Mouse (Mus musculus): Measurements from ENCODE around the gene Plvap.
"Not testable (repeated sequence)": the region's sequence is repeated elsewhere in the genome, so short reads cannot be mapped to it uniquely, and the experiment has no call there.

Plvap gene

DNA sequence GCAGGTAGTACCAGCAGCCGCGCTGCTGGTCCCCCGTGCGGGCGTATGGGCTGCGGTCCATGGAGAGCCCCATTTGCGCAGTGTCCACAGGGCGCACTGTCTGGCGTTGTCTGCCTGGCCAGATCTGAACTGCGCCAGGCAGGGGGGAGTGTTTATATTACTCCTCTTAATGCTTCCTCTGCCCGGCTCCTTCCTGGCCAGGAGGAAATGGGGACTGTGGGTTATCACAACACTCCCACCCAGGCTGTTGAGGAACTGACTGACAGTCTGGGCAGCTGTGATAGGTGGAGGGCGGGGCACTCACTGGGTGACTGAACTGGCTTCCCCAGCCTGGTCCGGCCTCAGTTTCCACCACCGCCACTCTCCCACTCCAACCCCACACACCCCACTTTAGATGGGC, at the start of gene Plvap:
Plvap (minus strand) TSS at position 109 of the 400 bp plus-strand sequence.
- DNase-seq: no peak

DNA sequence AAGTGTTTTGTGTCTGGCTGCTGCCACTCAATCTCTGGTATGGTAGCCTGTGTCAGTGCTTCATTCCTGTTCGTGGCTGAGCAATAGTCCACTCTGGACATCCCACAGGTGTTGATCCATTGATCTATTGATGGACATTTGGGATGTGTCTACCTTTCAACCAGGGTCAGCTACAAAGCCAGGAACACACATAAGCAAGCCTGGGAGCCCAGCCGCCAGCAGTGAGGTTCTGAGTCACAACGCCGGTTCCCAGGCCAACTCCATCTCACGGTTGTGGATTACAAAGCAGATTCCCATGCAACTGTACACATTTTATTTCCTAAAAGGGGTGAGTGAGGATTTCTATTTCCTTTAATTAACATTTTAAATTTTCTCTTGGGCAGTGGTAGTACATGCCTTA, 49.2 kb upstream of the Plvap start:
- no peak for DNase-seq

DNA sequence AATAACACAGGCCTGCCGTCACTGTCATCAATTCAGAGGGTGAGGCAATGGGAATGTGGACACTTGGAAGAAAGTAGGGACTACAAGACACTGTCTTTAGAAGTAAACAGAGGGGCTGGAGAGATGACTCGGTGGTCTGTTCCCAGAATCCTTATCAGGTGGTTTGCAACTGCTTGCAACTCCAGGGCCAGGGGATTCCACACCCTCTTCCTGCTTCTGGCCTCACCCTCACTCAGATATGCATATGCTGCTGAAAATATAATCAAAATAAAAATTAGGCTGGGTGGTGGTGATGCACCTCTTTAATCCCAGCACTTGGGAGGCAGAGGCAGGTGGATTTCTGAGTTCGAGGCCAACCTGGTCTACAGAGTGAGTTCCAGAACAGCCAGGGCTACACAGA, 48.5 kb upstream of the Plvap start:
- DNase-seq: no peak

GRCm38 (mm10) chr8:71558958-71559690, 47.6 kb upstream of the Plvap start:
- peak; percentile 66 to 82 for DNase-seq

- DNase-seq: peak; percentile 66 to 75
These were observed 46.8 kb upstream of the Plvap start, which contains the start of gene Tmem221 for GRCm38 (mm10) chr8:71558071-71558957. TSS of gene Tmem221 (minus strand) at chr8:71558871.

- DNase-seq: no peak
These were observed 43.1 kb upstream of the Plvap start for GRCm38 (mm10) chr8:71554644-71555043.

GRCm38 (mm10) chr8:71554001-71554400, 42.4 kb upstream of the Plvap start:
- DNase-seq: no peak

GRCm38 (mm10) chr8:71552770-71553169, 41.2 kb upstream of the Plvap start:
- no peak for DNase-seq

- no peak for DNase-seq
These were observed 39.2 kb upstream of the Plvap start for GRCm38 (mm10) chr8:71550754-71551153.

GRCm38 (mm10) chr8:71547590-71547989, 36.0 kb upstream of the Plvap start:
- DNase-seq: peak; percentile 60 to 68

- DNase-seq: no peak
These were observed 33.5 kb upstream of the Plvap start for GRCm38 (mm10) chr8:71545053-71545452.

- DNase-seq: no peak
These were observed 32.2 kb upstream of the Plvap start for GRCm38 (mm10) chr8:71543755-71544154.

GRCm38 (mm10) chr8:71542632-71543343, 31.2 kb upstream of the Plvap start, which contains the start of gene Mvb12a:
TSS of gene Mvb12a (plus strand) at chr8:71542922.
- peak; percentile 91 to 96 for DNase-seq

GRCm38 (mm10) chr8:71537028-71537867, 25.7 kb upstream of the Plvap start, which contains the start of gene Bst2:
TSS of gene Bst2 (minus strand) at chr8:71537456.
- peak; percentile 77 to 88 for DNase-seq

DNA sequence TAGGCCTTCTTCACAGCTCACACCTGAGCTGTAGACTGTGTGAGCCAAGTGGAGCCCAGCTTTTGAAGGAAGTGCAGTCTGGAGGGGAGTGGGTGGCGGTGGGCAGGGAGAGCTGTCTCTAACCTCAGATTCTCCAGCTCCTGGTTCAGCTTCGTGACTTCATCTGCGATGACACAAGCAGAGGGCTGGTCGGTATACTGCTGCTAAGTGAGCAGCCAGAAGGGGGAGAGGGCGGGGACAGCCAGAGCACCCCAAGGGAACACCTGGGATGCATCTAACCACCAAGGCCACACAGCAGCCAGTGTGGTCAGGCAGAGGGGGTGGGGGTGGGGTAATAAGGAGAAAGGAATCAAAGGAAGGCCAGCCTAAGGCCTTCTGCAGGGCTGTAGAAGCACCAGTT, 24.1 kb upstream of the Plvap start:
- DNase-seq: peak; percentile 41 to 60

DNA sequence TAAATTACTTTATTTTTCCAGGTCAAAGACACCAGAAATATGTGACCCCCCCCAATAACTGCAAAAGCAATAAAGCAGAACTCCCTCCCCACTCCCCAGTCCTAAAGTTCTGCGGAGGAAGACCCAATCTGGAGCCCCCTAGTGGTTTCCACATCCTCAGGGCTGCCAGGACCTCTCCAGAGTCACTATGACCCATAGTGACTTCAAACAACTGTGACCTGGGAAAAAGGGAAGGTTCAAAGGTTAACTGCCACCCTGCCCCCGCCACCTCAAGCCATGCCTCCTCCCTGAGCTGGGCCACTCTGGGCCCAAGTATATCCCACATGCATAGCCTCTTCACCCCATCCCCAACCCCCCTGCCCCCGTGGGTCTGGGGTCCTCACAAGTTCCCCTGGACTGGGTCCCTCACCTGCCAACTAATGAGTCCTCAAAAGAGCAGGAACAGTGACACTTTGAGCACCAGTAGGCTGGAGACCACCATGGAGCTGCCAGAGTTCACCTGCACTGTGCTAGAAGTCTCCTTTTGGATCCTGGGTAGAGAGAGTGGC, 22.8 kb upstream of the Plvap start:
- DNase-seq: peak in 1 of 2 experiments; percentile 16

- DNase-seq: not testable (repeated sequence)
These were observed 19.3 kb upstream of the Plvap start for GRCm38 (mm10) chr8:71530735-71531467.

DNA sequence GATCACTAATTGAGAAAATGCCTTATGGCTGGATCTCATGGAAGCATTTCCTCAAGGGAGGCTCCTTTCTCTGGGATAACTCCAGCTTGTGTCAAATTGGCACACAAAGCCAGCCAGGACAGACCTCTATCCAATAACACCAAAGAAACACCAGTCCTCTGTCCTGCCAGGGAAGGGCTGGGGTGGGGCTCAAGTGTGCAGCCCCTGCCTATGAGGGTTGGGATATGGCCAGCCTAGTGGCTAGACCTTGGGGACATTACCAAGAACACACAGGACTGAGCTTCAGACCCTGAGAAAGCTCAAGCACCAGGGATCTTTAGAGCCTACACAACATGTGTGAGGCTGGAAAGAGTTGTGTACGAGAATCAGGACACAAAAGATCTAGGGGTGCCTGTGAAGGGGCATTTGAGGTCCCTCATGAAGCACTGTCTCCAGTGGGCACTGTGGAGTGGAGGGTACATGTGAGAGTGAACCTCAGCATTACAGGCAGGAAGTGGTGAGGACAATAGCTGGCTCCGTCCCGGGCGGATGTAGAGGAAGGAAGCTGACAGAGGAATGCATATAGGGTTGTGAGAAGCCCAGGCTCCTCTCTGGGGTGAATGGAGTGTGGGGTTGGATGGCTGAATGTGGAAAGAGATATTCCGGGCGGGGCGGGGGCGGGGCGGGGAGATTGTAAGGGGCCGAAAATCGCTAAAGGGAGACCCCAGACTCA, 17.0 kb upstream of the Plvap start:
- no peak for DNase-seq

DNA sequence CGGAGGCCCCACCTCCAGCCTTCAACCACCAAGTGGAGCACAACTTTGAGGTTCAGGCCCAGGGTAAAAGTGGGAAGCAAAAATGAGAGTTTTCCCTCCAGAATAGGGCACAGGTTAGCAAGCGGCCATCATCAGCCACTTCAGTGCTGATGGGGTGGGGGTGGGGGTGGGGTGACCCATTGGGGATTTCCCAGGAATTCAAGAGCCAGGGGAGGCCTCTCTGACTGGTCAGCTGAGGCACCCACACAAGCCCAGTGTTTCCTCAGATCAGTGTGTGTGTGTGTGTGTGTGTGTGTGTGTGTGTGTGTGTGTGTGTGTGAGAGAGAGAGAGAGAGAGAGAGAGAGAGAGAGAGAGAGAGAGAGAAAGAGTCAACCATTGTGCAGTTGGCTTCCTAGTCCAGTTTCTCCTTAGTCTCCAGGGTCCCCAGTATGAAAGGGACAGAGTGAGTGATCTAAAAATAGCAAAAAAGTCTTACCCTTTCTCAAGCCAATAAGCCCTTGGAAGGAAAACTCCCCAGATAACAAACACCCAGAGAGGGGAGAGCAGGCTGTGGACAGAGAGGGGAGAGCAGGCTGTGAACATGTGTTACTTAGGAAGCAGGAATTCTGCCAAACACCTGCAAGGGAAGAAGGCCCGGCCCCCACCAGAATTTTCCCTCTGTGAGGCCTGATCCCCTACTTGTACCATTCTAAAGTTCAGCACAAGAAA, 15.8 kb upstream of the Plvap start:
- DNase-seq: no peak

DNA sequence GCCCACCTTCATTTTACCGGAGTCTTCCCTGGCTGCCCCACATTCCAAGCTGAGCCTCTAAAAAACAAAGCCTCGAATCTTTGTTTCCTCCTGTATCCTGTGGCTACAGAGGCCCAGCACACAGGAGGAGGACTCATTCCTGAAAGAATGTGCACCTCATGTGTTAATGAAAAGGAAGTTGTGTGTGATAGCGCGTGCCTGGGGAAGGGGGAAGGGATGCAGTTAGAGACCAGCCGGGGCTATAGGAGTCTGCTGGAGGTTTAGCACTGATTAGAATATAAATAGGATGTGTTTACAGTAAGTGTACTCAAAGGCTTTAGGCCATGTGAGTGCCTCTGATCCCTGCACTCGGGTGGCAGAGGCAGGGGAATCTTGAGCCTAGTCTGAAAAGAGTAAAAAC, 14.7 kb upstream of the Plvap start:
- DNase-seq: no peak

Measured in thymus, adult 18-20 months (tissue).